Mouse (Mus musculus) cerebellum, adult 2 months (tissue): ENCODE measurements around the gene Ccdc34. TPM values are rescaled to one million over a fixed set of nuclear protein-coding genes. Genes with fewer than 3 reads are reported as not detected.

Source experiments
- DNase-seq, 2 experiments: peaks; one replicate each; pipeline ENCODE4 v3.0.0; 2021
- H3K27ac ChIP-seq: fragments of 200-500 bp; 2 replicates; pipeline ENCODE4 v1.5.1; 2012; ENCODE audit warnings: low read length, control low read depth, inconsistent platforms; ENCODE audit not compliant: insufficient read depth
- H3K27me3 ChIP-seq: fragments of 200-500 bp; 2 replicates; pipeline ENCODE4 v1.6.1; 2012; ENCODE audit warnings: inconsistent platforms, mild to moderate bottlenecking, low read length, moderate library complexity; ENCODE audit not compliant: control insufficient read depth, insufficient read depth
- H3K4me1 ChIP-seq: fragments of 200-500 bp; 2 replicates; pipeline ENCODE4 v1.6.1; 2011; ENCODE audit warnings: low read length; ENCODE audit not compliant: control insufficient read depth, insufficient read depth
- H3K4me3 ChIP-seq: fragments of 200-500 bp; replicated peaks from 2 replicates; pipeline ENCODE3; 2011; ENCODE audit warnings: mild to moderate bottlenecking, low read depth, low read length, control low read depth; ENCODE audit not compliant: insufficient read depth
- CTCF ChIP-seq: fragments of 200-500 bp; IDR thresholded peaks from 2 replicates; pipeline ENCODE4 v1.5.1; 2011; ENCODE audit warnings: low read depth, mild to moderate bottlenecking, control low read depth, low read length, moderate library complexity, borderline replicate concordance; ENCODE audit not compliant: insufficient read depth
- POLR2A ChIP-seq: fragments of 200-500 bp; IDR thresholded peaks from 2 replicates; pipeline ENCODE4 v1.6.1; 2011; ENCODE audit warnings: low read length, control low read depth, borderline replicate concordance; ENCODE audit not compliant: insufficient read depth
- WGBS: fragments of 180-500 bp; shearing (Covaris S2); methylation state at CpG from one replicate; pipeline ENCODE4 v1.1.7; 2018; 5-methylcytosine and 5-hydroxymethylcytosine counted together
- polyA plus RNA-seq: library from polyadenylated mRNA; depleted of rRNA; stranded (reverse); fragments of >200 nt; gene quantifications from 2 replicates; pipeline ENCODE4 v1.2.3, GENCODE M21; 2012

Ccdc34 gene
- polyA plus RNA-seq, 1 experiment = 12.0 TPM

DNA sequence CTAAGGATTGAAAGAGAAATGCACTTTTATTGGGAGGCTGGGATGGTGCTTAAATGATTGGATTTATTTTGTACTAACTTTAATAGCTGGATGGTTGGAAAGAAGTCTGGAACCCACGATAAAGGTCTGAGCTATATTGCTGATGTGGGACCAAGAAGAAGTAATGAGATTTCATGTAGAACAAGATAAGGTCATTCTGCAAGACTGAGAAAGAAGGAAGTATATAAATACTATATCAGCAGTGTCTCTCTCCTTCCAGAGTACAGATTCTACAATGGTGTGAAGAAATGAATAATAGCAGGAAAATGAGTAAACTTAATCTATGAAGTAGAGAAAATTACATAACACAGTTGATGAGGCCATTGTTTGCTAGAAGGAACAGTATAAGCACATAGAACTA, 2.8 kb downstream of the Ccdc34 start:
- Histone ChIP-seq H3K4me3 (no peak overlapping the region), H3K27ac (no peak overlapping the region), H3K27me3 (no peaks in the 10 kb centered on the region), H3K4me1 (no peaks in the 10 kb centered on the region)
- TF ChIP-seq POLR2A (no peak), CTCF (no peak)
- DNase-seq = no peak
- WGBS = 93% methylated on average over 1 of the region's 1 CpGs

DNA sequence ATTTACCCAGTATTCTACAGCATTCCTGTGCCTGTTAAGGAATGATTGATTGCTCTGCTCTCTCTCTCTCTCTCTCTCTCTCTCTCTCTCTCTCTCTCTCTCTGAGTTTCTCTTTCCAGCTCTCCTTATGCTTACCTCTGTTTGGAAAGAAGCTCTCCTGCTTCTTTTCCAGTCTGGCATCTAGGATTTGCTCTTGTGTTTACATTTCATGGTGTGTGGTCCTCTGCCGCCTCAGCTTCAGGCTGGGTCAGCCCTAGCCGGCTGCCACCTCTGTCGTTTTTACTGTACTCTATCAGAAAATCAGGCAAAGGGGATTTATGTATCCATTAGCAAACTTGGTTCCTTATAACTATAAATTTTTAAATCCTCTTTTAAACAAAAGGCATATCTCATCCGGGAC, 18.6 kb downstream of the Ccdc34 start:
- no peak overlapping the region for H3K27ac ChIP-seq
- TF ChIP-seq POLR2A (no peak), CTCF (no peak)
- no peak for DNase-seq
- 61% methylated on average over 4 of the region's 4 CpGs for WGBS
- no peak overlapping the region for H3K4me3 ChIP-seq
- no peaks in the 10 kb centered on the region for H3K27me3 ChIP-seq
- no peaks in the 10 kb centered on the region for H3K4me1 ChIP-seq

DNA sequence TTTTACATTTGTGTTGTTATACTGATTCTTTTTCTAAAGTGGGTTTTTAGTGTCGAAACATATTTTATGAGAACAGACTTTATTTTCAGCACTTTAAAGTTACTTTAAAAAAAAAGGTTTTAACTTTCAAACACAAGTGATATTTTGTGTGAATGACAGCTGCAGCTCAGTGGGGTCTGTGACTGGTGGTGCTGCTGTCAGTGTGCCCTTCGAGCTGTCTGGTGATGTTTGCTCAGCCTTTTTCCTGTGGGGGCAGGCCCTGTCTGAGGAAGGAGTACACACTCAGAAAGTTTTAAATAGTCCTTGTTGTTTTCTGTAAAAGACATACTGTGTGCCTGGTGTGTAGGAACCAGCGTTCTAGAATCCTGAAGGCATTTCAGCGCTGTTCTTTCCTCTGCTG, 19.0 kb downstream of the Ccdc34 start:
- DNase-seq = no peak
- no peaks in the 10 kb centered on the region for H3K4me1 ChIP-seq
- TF ChIP-seq POLR2A = no peak
- no peak for TF ChIP-seq CTCF
- 85% methylated on average over 4 of the region's 4 CpGs for WGBS
- no peak overlapping the region for H3K4me3 ChIP-seq
- no peaks in the 10 kb centered on the region for H3K27me3 ChIP-seq
- H3K27ac ChIP-seq = no peak overlapping the region

DNA sequence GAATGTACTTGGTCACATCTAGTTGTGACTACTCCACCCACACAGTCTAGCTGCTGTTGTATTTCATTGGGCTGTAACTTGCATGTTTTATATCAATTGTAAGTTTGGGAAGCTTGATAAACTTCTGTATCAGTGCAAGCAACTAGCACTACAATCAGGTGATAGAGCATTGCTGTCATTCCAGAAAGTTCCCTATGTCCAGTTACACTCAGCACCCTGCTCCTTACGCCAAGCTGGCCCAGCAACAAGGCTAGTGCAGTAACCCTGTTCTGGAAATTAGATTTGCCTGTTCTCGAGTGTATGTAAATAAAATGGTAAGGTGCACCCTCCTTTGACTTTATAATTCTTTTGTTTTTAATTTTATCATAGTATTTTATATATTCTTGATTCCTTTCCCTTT, 19.6 kb downstream of the Ccdc34 start:
- no peak overlapping the region for H3K4me3 ChIP-seq
- 94% methylated on average over 2 of the region's 2 CpGs for WGBS
- DNase-seq = no peak
- H3K27me3 ChIP-seq = no peaks in the 10 kb centered on the region
- H3K27ac ChIP-seq = no peak overlapping the region
- no peaks in the 10 kb centered on the region for H3K4me1 ChIP-seq
- TF ChIP-seq POLR2A (no peak), CTCF (no peak)

DNA sequence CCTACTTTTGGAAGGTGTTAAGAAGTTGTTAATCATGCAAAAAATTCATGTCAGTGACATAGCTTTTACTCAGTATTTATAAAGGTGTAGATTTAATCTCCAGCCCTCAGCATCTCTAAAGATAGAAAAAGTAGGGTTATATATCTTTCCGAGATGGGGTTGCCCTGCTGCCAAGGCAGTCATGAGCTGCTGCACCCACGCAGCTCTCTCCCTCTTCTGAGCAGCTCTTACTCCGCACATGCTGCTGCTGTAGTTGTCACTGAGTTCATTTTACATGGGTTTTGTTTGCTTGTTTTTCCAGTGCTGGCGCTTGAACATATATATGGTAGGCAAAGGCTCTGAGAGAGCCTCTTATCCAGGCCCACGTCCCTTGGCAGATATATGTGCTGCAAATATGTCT, 20.7 kb downstream of the Ccdc34 start:
- 80% methylated on average over 5 of the region's 5 CpGs for WGBS
- Histone ChIP-seq H3K27me3 (no peaks in the 10 kb centered on the region), H3K4me1 (no peaks in the 10 kb centered on the region), H3K4me3 (no peak overlapping the region), H3K27ac (no peak overlapping the region)
- DNase-seq = no peak
- TF ChIP-seq POLR2A (no peak), CTCF (no peak)

DNA sequence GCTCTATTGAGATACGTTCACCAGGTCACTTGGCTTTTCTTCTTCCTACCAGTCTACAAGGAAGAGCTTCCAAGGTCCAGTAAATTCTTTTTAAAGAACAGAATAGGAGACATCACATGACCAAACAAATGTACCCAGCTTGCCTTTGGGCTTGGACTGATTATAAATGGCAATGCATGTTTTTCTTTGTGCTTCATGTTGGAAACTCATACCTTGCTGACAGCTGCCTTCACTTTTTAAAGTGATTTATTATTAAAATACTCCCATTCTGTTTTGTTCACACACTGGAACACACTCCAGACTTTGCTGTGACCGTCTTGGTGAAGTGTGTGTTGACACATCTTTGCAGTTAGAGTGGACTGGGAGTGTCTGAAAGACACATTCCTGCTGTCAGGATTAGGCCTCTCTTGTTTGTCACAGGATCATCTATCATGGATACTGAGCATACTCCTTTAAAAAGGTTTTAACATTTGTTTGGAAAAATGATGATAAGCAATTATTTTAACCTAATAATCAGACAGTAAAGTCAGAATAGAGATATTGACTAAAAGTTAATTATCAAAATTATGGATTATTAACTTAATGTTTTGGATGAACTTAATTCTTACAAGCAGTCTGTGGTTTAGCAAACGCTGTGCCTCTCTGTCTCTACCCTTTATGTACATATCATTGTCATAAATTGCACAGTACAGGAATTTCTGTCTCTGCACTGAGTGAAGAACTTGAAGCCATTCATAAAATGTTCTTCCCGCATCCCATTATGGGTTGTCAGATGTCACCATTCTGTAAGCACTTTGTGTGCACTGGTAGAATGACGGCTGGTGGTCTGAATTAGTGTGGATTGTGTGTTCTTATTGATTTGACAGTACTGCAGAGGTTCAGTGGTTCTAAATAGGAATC, 25.5 kb downstream of the Ccdc34 start:
- Histone ChIP-seq H3K27ac (no peak overlapping the region), H3K27me3 (no peaks in the 10 kb centered on the region), H3K4me1 (no peaks in the 10 kb centered on the region), H3K4me3 (no peak overlapping the region)
- TF ChIP-seq POLR2A = no peak
- TF ChIP-seq CTCF = no peak
- DNase-seq = no peak
- 73% methylated on average over 5 of the region's 5 CpGs for WGBS

DNA sequence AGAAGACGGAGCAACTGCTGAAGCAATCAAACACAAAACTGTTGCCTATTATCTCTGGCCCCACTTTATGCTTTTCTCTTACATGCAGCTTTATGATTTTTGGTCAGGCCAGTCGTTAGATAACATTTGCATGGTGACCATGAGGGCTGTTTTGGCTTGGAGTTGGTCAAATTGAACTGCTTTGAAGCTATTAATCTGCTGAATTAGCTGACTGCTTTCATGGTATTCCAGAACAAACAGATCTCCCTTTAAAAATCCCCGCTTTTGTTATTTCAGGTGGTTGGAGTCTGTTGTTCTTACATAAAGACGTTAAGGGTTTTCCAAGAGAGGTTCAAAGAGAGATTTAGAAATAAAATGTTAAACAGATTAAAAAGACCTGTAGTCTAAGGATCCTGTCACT, 40.8 kb downstream of the Ccdc34 start:
- TF ChIP-seq POLR2A (no peak), CTCF (no peak)
- Histone ChIP-seq H3K27me3 (no peaks in the 10 kb centered on the region), H3K27ac (no peak overlapping the region), H3K4me3 (no peak overlapping the region), H3K4me1 (no peaks in the 10 kb centered on the region)
- no peak for DNase-seq
- 84% methylated on average over 4 of the region's 4 CpGs for WGBS

DNA sequence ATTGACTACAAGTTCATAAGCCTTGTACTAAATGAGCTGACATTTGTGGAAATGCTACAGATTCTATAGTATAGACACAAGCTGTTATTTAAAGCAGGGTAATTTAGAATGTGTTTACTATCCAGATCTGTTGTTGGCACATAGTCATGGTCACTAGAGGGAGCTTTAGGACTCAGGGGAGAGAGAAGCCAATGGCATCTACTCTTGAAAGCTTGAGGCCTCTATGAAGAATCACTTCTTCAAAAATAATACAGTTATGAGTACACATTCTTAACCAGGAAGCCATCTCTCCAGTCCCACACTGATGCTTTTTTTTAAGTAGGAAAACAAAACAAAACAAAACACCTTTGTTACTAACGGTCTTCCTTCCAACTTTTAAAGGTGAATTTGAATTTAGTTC, 45.5 kb downstream of the Ccdc34 start:
- Histone ChIP-seq H3K4me1 (no peaks in the 10 kb centered on the region), H3K27ac (no peak overlapping the region), H3K27me3 (no peaks in the 10 kb centered on the region), H3K4me3 (no peak overlapping the region)
- DNase-seq = no peak
- 91% methylated on average over 1 of the region's 1 CpGs for WGBS
- TF ChIP-seq CTCF (no peak), POLR2A (no peak)

DNA sequence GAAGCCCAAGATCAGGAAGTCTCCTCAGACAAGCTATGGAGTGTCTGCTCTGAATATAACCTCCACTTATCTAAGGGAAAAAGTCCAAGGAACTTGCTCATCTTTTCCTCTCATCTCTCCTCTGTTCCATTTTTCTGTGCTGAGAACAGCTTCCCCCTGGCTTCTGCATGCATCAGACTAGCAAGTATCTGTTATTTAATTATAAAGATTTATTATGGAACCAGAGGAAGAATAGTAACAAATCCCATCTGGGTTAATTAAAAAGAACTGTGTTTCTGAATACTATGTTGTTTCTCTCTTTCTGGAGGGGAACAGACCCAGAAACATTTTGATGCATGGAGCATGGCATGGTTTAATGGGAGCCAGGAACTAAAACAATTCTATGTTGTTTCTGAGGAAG, 51.3 kb downstream of the Ccdc34 start:
- Histone ChIP-seq H3K27me3 (no peaks in the 10 kb centered on the region), H3K27ac (no peak overlapping the region), H3K4me1 (no peaks in the 10 kb centered on the region), H3K4me3 (no peak overlapping the region)
- no peak for TF ChIP-seq CTCF
- no peak for TF ChIP-seq POLR2A
- DNase-seq = no peak
